Mouse (Mus musculus) frontal cortex, postnatal 25 days (tissue): ENCODE measurements at regions not wholly inside any gene's neighbourhood (a gene's known extent, or its start where the extent isn't known, plus 50 kb on each side); places are given as distances from the start of the nearest gene placed in this dataset.
A peak's percentile ranks its signal among the peaks of the same experiment; 100 is the strongest.

Experiments used
- DNase-seq, 2 experiments: peaks; one replicate each; pipeline ENCODE4 v3.0.0; 2022; ENCODE audit warnings: low spot score in 2 of 2

- DNase-seq: no peak
These were observed 640.9 kb downstream of the Kcnj2 start for GRCm38 (mm10) chr11:111706882-111707281.

DNA sequence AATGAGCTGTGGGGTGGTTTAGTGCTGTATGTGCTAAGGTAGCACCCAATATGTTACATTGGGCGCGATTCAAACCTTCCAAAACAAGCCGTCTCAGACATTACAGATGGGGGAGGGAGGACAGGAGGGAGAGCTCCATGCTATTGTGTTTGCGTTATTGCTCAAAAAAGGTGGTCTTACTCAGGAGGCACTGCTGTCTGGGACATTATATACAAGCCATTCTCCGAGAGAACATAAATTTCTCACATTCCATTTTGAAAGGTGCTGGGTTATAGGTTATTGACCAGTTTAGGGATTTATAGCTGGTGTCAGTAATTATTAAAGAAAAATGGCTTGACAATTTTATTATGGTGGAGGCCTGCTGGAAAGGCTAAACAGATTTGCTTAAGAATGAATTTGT, 649.4 kb downstream of the Kcnj2 start:
- no peak for DNase-seq

GRCm38 (mm10) chr11:111722276-111722675, 656.3 kb downstream of the Kcnj2 start:
- no peak for DNase-seq

- DNase-seq: no peak
These were observed 662.2 kb downstream of the Kcnj2 start for GRCm38 (mm10) chr11:111728148-111728547.

DNA sequence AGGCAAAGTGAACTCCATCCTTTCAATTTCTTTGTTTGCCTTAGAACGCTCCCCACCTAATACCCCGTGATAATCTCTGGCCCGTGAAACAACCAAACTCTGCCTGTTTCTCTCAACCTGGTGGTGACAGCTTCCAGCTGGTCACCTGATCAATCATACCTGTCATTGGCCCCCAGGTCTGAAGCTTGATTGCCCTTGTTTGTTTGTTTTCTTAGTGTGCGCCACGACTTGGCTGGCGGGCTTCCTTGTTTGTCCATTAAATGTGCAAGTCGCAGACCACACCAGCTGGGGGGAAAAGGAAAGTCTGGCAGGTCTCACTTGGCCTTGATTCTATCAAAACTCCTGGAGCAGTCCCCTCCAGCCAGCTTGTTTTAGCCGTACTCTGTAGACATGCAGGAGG, 666.1 kb downstream of the Kcnj2 start:
- DNase-seq: no peak

- DNase-seq: no peak
These were observed 669.5 kb downstream of the Kcnj2 start for GRCm38 (mm10) chr11:111735446-111735845.

DNA sequence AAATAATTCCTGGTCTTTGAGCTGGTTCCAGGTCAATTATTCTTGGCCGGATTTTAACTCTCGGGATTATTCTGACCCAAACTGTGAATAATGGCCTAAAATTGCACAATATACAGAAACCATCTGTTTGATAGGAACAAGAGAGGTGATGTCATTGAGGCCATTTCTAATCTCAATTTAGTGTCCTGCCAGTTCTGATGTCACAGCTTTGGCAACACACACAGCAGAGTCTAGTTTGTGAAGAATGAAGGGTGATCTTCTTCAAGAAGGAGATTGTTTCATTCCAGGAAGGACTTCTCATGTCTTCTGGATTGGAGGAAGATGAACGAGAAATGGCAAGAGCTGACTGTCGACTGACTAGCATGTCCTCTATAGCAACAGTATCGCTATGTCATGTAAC, 670.0 kb downstream of the Kcnj2 start:
- DNase-seq: no peak

DNA sequence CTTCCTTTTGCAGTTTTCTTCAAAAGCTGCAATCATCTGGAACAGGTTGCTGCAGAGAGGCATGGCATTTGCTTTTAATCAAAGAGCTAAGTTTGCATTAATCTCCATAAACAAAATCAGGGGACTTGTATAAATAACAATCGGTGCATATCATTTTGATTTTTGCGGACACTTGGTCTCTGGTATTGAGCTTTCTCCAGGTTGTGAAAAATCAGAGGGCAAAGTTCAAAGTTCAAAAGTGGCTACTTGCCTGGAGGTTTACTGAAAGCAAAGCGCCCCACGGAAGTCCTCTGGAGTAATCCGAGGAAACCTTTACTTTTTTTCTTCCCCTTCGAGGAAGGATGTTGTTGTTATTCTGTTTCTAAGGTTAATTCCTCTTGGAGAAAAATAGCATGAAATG, 677.4 kb downstream of the Kcnj2 start:
- no peak for DNase-seq

- DNase-seq: no peak
These were observed 681.4 kb downstream of the Kcnj2 start for GRCm38 (mm10) chr11:111747262-111747946.

GRCm38 (mm10) chr11:111747947-111748322, 682.0 kb downstream of the Kcnj2 start:
- no peak for DNase-seq

DNA sequence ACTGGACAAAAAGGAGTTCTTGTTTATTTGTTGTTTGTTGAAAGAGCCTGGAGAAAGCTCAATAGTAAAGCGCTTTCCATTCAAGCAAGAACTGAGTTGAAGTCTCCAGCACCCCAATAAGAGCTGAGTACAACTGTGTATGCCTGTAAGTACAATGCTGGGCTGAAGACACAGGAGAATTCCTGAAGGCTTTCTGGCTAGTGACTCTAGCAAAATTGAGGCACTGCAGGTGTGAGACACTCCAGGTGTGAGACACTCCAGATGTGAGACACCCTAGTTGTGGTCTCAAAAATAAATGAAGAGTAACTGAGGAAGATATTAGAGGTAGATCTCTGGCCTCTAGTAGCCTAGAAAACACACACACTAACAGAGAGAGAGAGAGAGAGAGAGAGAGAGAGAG, 682.5 kb downstream of the Kcnj2 start:
- no peak for DNase-seq

DNA sequence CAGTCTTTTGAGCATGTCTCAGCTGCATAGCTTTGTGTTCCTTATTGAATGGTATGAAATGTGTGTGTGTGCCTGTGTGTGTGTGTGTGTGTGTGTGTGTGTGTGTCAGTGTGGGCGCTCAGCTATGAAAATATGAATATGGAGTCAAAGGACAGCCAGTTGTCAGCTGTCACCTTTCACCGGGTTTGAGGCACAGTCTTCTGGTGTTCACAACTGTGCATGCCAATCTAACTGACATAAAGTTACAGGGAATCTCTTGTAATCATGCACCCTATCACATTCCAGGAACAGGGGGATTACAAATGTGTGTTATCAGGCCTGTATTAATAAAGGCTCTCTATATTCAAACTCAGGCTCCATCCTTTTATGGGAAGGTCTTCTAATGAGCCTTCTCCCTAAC, 688.8 kb downstream of the Kcnj2 start:
- DNase-seq: no peak

GRCm38 (mm10) chr11:111763081-111763480, 697.1 kb downstream of the Kcnj2 start:
- no peak for DNase-seq

DNA sequence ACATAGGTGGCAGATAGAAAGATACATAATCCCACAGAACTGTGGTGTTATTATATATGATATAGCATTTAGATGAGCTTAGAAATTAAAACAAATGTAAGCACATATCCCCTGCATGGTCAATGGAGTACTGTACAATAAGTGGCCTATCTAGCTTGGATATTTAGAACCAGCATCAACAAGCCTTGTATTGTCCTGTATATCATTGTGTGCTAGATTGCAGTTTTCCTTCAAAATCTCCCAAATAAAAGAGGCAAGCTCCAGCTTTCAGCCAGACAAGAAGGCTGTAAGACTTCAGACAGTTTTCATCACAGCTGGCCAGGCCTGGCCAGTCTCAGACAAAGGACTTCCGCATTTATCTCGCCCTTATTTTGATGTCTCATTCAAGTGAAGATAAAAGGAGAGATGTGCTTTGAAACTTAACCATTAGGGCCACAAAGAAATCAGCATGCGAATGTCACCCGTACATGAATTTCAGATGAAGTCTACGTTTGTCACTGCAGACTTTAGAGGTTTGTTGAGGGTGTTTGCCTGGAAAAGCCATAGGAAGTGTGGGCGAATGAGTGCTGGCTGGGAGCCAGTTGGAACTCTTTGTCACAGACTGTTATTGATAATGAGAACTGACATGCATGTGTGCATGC, 700.5 kb downstream of the Kcnj2 start:
- DNase-seq: no peak

GRCm38 (mm10) chr11:111767012-111767392, 701.0 kb downstream of the Kcnj2 start:
- DNase-seq: no peak

GRCm38 (mm10) chr11:111774108-111774679, 708.2 kb downstream of the Kcnj2 start:
- DNase-seq: no peak

DNA sequence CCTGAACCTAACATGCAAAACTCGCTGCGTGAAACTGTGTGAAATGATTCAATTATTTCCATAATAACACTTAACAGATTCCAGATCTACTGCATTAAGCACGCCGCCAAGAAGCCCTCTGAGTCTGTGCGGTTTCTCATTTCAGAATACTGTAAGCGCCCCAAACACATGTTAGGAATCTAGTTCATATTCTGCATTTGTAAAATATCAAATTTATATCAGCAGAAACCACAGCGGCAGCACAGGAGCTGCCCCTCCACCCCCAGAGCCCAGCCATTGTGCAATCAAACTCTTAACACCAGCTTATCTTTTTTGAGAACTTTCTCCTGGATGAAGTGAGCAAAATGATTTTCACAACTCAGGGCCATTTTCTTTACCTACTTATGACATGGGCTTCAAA, 715.4 kb downstream of the Kcnj2 start:
- DNase-seq: no peak

- DNase-seq: no peak
These were observed 725.4 kb downstream of the Kcnj2 start for GRCm38 (mm10) chr11:111791267-111791926.

DNA sequence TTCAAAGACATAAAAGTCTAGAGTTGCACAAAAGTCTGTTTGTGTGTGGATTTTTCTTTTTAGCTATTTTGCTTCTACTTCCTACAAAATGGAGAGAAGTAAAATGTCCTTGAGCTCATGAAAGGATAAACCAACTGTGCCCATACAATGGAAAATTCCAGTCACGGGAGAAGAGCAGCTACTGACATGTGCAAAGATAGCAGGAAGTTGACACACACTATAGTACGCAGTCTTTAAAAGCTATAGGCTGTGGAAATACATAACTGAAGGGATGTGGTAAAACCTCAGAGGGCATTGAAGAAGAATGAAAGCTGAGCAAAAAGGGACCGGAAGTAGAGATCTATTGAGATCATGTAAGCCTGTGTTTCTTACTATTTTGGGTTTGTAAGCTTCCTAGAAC, 735.1 kb downstream of the Kcnj2 start:
- DNase-seq: no peak

- no peak for DNase-seq
These were observed 750.3 kb downstream of the Kcnj2 start for GRCm38 (mm10) chr11:111816176-111816775.

GRCm38 (mm10) chr11:111818124-111818523, 752.2 kb downstream of the Kcnj2 start:
- DNase-seq: peak; percentile 27 to 38

GRCm38 (mm10) chr11:111820356-111820755, 754.4 kb downstream of the Kcnj2 start:
- DNase-seq: no peak
